Mouse (Mus musculus): ENCODE data around the gene Kiz.

DNA sequence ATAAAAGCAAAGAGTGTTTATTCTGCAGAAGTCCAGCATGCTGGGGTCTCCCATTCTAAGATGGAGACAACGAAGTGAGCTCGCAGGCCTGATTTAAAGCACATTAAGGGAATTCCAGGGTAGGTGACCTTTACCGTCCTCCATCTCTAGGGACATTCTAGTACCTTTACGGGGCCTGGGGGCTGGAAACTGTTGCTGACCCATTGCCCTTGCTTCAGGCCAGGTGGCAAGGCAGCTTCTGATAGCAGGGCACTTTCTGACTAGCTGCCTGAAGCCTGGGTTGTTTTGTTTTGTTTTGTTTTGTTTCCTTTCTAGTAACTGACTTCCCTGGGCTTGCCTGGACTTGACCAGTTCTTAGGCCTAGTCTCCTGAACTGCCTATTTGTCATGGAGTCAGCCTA is 36.6 kb upstream of the Kiz start:
- TF ChIP-seq POLR2A (IDR thresholded peaks at IDR 0.05; ENCODE audit: low read depth, low read length) (no peak), CTCF (IDR thresholded peaks at IDR 0.05; ENCODE audit: extremely low read depth, insufficient read length, insufficient replicate concordance, low read depth, low read length) (no peak)
